Mouse (Mus musculus): ENCODE data around the gene Rnf146. TPM values are rescaled to one million over a fixed set of nuclear protein-coding genes. Genes with fewer than 3 reads are reported as not detected.

Gene Rnf146
- polyA plus RNA-seq, 1 experiment from 2014 or later = 49.0 TPM

DNA sequence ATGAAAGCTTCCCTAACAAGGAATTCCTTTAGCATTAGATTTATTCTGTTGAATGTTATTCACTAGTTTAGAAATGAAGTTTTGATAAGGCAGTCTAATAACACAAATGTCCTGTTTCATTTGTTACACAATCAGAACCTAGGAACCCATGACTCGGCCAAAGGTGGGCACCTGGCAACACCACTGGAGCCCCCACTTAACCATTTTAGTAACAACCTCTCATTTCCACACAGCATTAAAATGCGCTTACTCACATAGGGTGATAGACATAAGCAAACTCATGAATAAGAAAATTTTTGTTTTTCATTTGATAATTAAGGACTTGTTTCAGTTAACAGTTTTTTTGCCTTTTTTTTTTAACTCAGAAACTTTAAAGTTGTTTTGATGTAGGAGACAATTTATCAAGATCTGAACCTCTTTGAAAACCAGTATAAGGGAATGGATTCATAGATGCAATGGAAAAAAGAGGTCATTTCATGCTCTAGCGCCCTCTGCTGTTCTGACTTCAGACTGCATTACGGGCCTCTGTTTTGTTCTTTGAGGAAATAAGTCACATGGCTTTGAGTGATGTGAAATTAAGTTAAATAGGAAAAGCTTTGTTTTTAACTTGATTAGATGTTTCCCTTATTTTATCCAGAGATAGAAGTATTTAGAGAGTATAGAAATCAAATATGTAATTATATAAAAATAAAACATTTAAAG, 23.7 kb downstream of the Rnf146 start:
- Histone ChIP-seq H3K4me1 (no peaks in the 10 kb centered on the region), H3K27ac (no peak overlapping the region), H3K36me3 (peaks cover 10% of the 10 kb centered on the region; the same call in 1 of the 2 replicates), H3K27me3 (ENCODE audit: low read depth, poor library complexity, severe bottlenecking) (no peaks in the 10 kb centered on the region), H3K9me3 (replicated peaks) (no peaks in the 10 kb centered on the region), H3K4me3 (no peak overlapping the region)
- 53% methylated on average over 4 of the region's 4 CpGs for WGBS
- peak; percentile 77 for DNase-seq (ENCODE audit: low spot score)

DNA sequence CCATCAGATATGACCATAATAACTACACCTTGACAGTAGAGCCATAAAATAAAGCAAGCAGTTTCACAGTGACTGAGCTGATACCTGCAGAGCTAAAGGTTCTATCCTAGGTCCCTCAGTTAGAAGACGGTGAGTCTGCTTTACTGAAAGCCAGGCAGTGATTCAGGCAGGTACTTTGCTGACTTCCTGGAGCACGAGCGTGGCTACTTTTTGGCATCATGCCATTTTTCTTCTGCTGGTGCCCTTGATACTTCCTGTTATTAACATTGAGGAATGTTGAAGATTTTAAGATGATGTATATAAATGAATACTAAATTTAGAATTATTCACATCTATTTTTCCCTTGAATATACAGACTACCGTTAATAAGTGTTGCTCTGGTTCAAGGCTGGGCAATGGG, 28.4 kb downstream of the Rnf146 start:
- Histone ChIP-seq H3K4me3 (no peak overlapping the region), H3K4me1 (no peaks in the 10 kb centered on the region), H3K9me3 (replicated peaks) (no peaks in the 10 kb centered on the region), H3K27me3 (ENCODE audit: low read depth, poor library complexity, severe bottlenecking) (no peaks in the 10 kb centered on the region), H3K36me3 (no peaks in the 10 kb centered on the region), H3K27ac (no peak overlapping the region)
- DNase-seq (ENCODE audit: low spot score) = no peak
- 88% methylated on average over 4 of the region's 4 CpGs for WGBS

DNA sequence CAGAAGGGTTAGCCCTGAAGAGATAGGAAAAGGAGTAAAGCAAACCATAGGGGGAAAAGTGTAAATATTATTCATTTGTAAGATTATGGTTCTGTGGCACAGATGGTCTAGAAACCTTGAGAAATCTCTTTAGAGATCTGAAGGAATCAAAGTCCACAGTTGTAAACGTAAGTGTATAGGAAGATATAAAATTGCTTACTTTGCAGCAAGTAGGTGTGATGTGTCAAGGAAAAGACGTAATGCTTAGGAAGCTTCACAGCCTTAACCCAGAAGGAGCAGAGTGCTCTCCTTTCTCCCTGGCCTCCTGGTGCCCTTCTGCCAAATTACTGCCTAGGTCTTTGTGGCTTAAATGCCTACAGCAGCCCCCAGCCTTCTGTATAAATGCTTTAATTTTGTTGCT, 37.4 kb downstream of the Rnf146 start:
- Histone ChIP-seq H3K27ac (no peak overlapping the region), H3K9me3 (replicated peaks) (no peaks in the 10 kb centered on the region), H3K4me1 (no peaks in the 10 kb centered on the region), H3K4me3 (no peak overlapping the region), H3K36me3 (no peaks in the 10 kb centered on the region), H3K27me3 (ENCODE audit: low read depth, poor library complexity, severe bottlenecking) (no peaks in the 10 kb centered on the region)
- 94% methylated on average over 2 of the region's 2 CpGs for WGBS
- no peak for DNase-seq (ENCODE audit: low spot score)

DNA sequence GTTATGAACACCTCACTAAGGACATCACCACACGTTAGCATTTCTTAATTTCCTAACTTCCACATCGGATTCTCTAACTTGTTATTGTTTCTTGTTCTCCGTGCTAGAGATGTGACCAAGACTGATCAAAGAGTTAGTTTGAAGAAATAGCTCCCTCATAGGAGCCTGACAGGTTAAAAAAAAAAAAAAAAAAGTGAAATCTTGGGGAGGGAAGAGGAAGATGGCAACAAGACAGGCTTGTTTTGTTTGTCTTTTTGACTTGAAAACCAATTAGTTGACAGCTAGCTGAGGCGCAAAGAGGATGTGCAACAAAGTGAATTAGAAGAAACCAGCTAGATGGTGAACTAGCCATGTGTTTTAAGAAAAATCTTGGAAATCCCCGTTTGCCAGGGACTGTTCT, 48.3 kb downstream of the Rnf146 start:
- WGBS = 48% methylated on average over 5 of the region's 5 CpGs
- H3K9me3 ChIP-seq (replicated peaks) = no peaks in the 10 kb centered on the region
- 0 out of 2 replicates have a peak overlapping the region, but pooled peaks have one; percentile 95 for H3K27ac ChIP-seq
- no peak for DNase-seq (ENCODE audit: low spot score)
- peaks cover 12% of the 10 kb centered on the region; the same call in 1 of the 2 replicates for H3K4me1 ChIP-seq
- H3K4me3 ChIP-seq = peak overlapping the region; percentile 75
- no peaks in the 10 kb centered on the region for H3K27me3 ChIP-seq (ENCODE audit: low read depth, poor library complexity, severe bottlenecking)
- no peaks in the 10 kb centered on the region for H3K36me3 ChIP-seq

DNA sequence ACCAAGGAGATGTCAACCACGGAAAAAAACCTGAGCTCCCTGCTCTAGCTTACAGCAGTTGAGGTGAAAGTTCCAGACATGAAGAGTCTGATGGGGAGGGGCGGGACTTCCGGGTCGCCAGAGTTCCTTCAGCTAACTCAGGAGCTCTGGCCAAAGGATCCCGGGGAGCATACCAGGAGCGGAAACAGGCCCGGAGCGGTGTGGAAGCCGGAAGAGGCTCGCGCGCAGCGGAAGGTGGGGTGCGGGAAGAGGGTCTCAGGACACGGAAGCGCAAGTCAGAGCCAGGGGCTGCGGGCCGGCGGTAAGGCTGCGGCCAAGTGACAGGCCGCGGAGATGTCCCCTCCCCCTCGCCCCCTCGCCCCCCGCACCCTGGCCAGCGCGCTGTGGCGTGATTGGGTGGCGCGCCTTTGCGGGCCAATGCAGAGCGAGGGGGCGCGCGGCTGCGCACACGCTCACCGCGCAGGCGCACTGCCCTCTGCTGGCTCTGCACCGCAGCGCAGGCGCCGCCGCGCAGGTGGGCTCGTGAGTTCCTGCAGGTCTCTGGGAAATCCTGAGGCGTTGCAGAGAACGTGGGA, 49.1 kb downstream of the Rnf146 start, which contains the start of gene Echdc1:
Gene Echdc1 (plus strand): TSS at position 103 of the 575 bp plus-strand sequence.
- Histone ChIP-seq H3K27ac (peak within 1 kb of the TSS; percentile 95), H3K27me3 (ENCODE audit: low read depth, poor library complexity, severe bottlenecking) (no peaks in the 10 kb centered on the region), H3K4me3 (peak within 1 kb of the TSS; percentile 75), H3K4me1 (peaks cover 12% of the 10 kb centered on the region; the same call in 1 of the 2 replicates), H3K9me3 (replicated peaks) (no peaks in the 10 kb centered on the region), H3K36me3 (no peaks in the 10 kb centered on the region)
- DNase-seq (ENCODE audit: low spot score) = peak; percentile 91
- WGBS = under 1% methylated on average over 49 of the region's 49 CpGs

DNA sequence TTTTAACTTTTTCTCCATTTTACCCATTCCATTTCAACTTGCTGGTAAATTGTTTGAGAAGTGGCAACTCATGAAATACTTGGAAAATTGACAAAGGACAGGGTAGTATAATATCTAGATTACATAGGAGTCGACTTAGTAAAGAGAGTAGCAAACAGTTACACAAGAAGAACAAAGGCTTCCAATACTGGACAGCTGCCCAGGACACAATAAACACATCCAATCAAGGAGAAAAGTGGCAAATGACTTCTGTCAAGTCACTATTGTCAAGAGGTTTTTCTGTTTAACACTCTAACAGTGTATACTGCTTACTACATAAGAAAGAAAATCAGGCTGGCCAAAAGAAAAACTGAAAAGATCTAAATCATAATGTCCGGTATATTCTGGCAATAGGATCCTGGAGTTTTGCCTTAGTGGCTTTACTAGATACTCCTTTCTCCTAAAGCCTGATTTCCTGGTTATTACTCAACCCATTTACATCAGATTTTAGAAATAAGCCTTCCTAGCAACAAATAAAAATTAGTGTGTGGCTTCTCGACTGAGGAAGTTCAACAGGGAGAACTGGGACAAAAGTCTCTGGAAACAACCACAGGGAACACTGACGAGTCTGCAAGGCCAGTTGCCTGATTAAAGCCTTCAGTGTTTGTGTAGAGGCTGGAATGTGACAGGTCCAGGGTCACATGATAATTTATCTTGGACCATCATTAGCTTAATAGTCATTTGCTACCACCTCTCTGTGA, 50.6 kb downstream of the Rnf146 start:
- Histone ChIP-seq H3K4me1 (peaks cover 12% of the 10 kb centered on the region; the same call in 1 of the 2 replicates), H3K27me3 (ENCODE audit: low read depth, poor library complexity, severe bottlenecking) (no peaks in the 10 kb centered on the region), H3K27ac (no peak overlapping the region), H3K4me3 (peak overlapping the region; percentile 75; the same call in 1 of the 2 replicates), H3K36me3 (no peaks in the 10 kb centered on the region), H3K9me3 (replicated peaks) (no peaks in the 10 kb centered on the region)
- no peak for DNase-seq (ENCODE audit: low spot score)
- 64% methylated on average over 4 of the region's 4 CpGs for WGBS

DNA sequence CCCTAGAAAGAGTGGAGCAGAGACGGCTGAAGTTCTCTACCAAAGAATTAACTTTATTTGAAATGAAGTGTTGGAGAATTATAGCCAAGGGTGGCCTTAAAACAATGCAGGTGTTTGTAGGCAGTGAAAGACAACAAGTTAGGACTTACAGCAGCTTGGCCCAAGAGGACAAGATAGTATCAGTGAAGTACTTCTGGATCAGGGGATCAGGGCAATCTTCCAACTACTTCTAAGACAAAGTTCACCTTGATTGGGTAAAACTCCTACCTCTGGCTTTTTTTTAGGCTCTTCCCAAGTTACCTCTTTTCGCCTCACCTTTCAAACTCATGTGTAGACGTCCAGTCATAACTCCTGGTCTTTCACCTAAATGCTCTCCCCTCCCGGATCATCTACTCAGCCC, 60.0 kb downstream of the Rnf146 start:
- Histone ChIP-seq H3K36me3 (no peaks in the 10 kb centered on the region), H3K9me3 (replicated peaks) (no peaks in the 10 kb centered on the region), H3K4me1 (no peaks in the 10 kb centered on the region), H3K27ac (no peak overlapping the region), H3K4me3 (no peak overlapping the region), H3K27me3 (ENCODE audit: low read depth, poor library complexity, severe bottlenecking) (no peaks in the 10 kb centered on the region)
- no peak for DNase-seq (ENCODE audit: low spot score)
- WGBS = 96% methylated on average over 4 of the region's 4 CpGs

Other genes with a start within 250 kb of the Rnf146 start
- 0.38 and 1.3 TPM in 2 replicates for gene Soga3, start 218.6 kb downstream of the Rnf146 start, polyA plus RNA-seq (2016; fragmentation: Nextera tagmentation; extraction: Ambion mirVana)
- 0.35 TPM in 1 of 2 replicates, not detected in the other for gene Gm49353, start 163.5 kb downstream of the Rnf146 start, polyA plus RNA-seq (2016; fragmentation: Nextera tagmentation; extraction: Ambion mirVana)
- gene 9330159F19Rik, start 150.8 kb downstream of the Rnf146 start, polyA plus RNA-seq (2016; fragmentation: Nextera tagmentation; extraction: Ambion mirVana) = 0.06 and 0.24 TPM in 2 replicates
- gene Echdc1, start 49.3 kb downstream of the Rnf146 start, polyA plus RNA-seq (2016; fragmentation: Nextera tagmentation; extraction: Ambion mirVana) = 20.3 and 20.5 TPM in 2 replicates
- gene Rspo3, start 173.4 kb upstream of the Rnf146 start, polyA plus RNA-seq (2016; fragmentation: Nextera tagmentation; extraction: Ambion mirVana) = 8.3 and 12.2 TPM in 2 replicates

Measured in limb, embryonic 10.5 days (tissue).